ENCODE assay signal across 18 mouse cellular contexts in the genomic region with DNA sequence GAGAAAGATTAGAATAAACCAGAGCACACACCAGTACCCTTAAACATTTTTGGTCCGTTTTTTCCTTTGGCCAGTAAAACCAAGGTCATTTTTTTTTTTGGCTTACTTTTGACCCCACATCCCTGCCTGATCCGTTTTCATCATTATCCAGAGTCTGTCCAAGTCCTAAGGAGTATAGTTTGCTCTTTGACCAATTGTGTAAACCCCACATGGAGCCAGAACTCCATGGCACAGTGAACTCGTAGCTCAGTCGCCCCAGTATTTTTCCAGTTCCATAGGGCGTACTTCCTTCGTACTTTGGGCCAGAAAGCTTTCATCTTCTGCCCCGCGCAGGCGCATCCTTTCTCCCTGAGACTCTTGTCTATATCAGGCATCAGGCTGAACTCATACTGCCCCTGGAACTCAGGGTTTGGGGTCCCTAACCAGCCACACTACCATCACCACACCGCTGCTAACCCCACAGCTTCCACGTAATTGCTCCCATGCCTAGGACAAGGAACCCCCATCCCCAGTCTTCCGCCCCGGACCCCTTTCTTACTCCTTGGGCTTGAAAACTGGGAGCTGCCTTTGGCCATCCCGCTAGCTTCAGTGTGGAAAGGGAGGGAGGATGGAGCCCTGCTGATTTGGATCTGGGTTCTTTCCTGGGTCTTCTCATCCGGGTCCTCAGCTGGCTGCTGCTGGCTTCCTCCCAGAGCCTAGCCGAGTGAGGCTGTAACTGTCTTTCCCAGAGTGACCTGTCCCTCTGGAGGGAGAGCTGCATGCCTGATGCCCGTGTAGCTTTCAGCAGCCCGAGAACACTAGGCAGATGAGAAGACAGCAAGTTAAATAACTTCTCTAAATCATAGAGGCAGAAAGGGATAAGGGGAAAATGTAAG. TPM values are rescaled to one million over a fixed set of nuclear protein-coding genes. Genes with fewer than 3 reads are reported as not detected.
A peak's percentile ranks its signal among the peaks of the same experiment; 100 is the strongest.
DNase-seq lines count a peak whose midpoint lies in the region; ATAC-seq lines count a peak whose summit lies in the region.
"Had no signal": no experiment of that assay in that cellular context is flagged by ENCODE, and none has a peak within 500 bp of the region (broad histone marks: within the 10 kb centered on the region; RNA-seq: fewer than 3 reads in every experiment).

No protein-coding gene starts in this region.

- H3K9ac ChIP-seq in midbrain, embryonic 13.5 days (replicated peaks) = peak overlapping the region; percentile 45
- H3K9ac ChIP-seq: embryonic facial prominence, embryonic 15.5 days; heart, embryonic 15.5 days; limb, embryonic 15.5 days had no signal

- peak overlapping the region; percentile 34 for H3K4me3 ChIP-seq in hindbrain, embryonic 10.5 days
- no peak overlapping the region; the same call in 1 of the 2 replicates for H3K4me3 ChIP-seq in midbrain, embryonic 13.5 days (replicated peaks)
- H3K4me3 ChIP-seq: embryonic facial prominence, embryonic 15.5 days; heart, embryonic 15.5 days; limb, embryonic 15.5 days; myocyte had no signal

- H3K36me3 ChIP-seq in hindbrain, embryonic 10.5 days = peaks cover 7% of the 10 kb centered on the region
- peaks cover 7% of the 10 kb centered on the region; the same call in 1 of the 2 replicates for H3K36me3 ChIP-seq in midbrain, embryonic 13.5 days

- H3K4me1 ChIP-seq in hindbrain, embryonic 10.5 days (replicated peaks) = peaks cover 11% of the 10 kb centered on the region
- H3K4me1 ChIP-seq in midbrain, embryonic 13.5 days (replicated peaks) = peaks cover 16% of the 10 kb centered on the region
- H3K4me1 ChIP-seq: embryonic facial prominence, embryonic 15.5 days; heart, embryonic 15.5 days; limb, embryonic 15.5 days had no signal

- 26% methylated on average over 18 of the region's 18 CpGs for WGBS in hindbrain, embryonic 10.5 days
- 20% methylated on average over 18 of the region's 18 CpGs for WGBS in midbrain, embryonic 13.5 days

- H3K27ac ChIP-seq in hindbrain, embryonic 10.5 days = peak overlapping the region; percentile 72
- H3K27ac ChIP-seq in midbrain, embryonic 13.5 days = no peak overlapping the region
- H3K27ac ChIP-seq: embryonic facial prominence, embryonic 15.5 days; heart, embryonic 15.5 days; limb, embryonic 15.5 days had no signal

- DNase-seq in cerebellum, postnatal 10 days = peak; percentile 34 to 47
- DNase-seq in cerebellum, postnatal 14 days = no peak
- DNase-seq in ES-CJ7 (ENCODE audit: low read depth, low spot score) = peak; percentile 24
- peak; percentile 38 for DNase-seq in hindbrain, embryonic 10.5 days (ENCODE audit: low spot score)
- no peak for DNase-seq in lung, postnatal 25 days (ENCODE audit: low spot score)
- DNase-seq in testis, postnatal 14 days (ENCODE audit: low spot score) = no peak
- no peak for DNase-seq in spleen, postnatal 36 days (ENCODE audit: low spot score in 2 of 2)
- DNase-seq: adrenal gland, postnatal 10 days; cerebellum, adult 11 months; kidney, adult 11 months; layer of hippocampus, adult 9-11 months; lung, postnatal 10 days; right cerebral cortex, postnatal 14 days had no signal

- peak overlapping the region; percentile 39 for H3K4me2 ChIP-seq in midbrain, embryonic 13.5 days (replicated peaks)
- H3K4me2 ChIP-seq: embryonic facial prominence, embryonic 15.5 days; heart, embryonic 15.5 days; limb, embryonic 15.5 days had no signal

- no peak for ATAC-seq in midbrain, embryonic 13.5 days

- H3K9me3 ChIP-seq in hindbrain, embryonic 10.5 days = no peaks in the 10 kb centered on the region
- H3K9me3 ChIP-seq in midbrain, embryonic 13.5 days = no peaks in the 10 kb centered on the region
- H3K9me3 ChIP-seq: embryonic facial prominence, embryonic 15.5 days; heart, embryonic 15.5 days; limb, embryonic 15.5 days had no signal

- H3K27me3 ChIP-seq in hindbrain, embryonic 10.5 days (ENCODE audit: insufficient read depth, poor library complexity, severe bottlenecking) = peaks cover 63% of the 10 kb centered on the region
- peaks cover 37% of the 10 kb centered on the region for H3K27me3 ChIP-seq in midbrain, embryonic 13.5 days
- H3K27me3 ChIP-seq: embryonic facial prominence, embryonic 15.5 days; heart, embryonic 15.5 days; limb, embryonic 15.5 days had no signal

RNA-seq across cellular contexts. Expression of a gene that starts 58.0 kb away (rescaled TPM):
- 18.1 TPM in 2 replicates for polyA plus RNA-seq in hindbrain, embryonic 10.5 days (2016; fragmentation: Nextera tagmentation; extraction: Ambion mirVana)
- polyA plus RNA-seq in midbrain, embryonic 13.5 days (2015; fragmentation: Nextera tagmentation; extraction: Ambion mirVana) = 22.4 and 23.0 TPM in 2 replicates

Comparison
In these comparisons a context has a peak if more than half of its experiments do, and no peak if none do; other contexts are left out.
1. DNase-seq: peak in cerebellum, postnatal 10 days (2 of 2), ES-CJ7 (single experiment) and hindbrain, embryonic 10.5 days (single experiment); none in cerebellum, postnatal 14 days (0 of 2), lung, postnatal 25 days (single experiment), testis, postnatal 14 days (single experiment) and spleen, postnatal 36 days (0 of 2).